Mouse (Mus musculus) cerebellum, adult 2 months (tissue): Measurements from ENCODE around the gene Vps52. TPM values are rescaled to one million over a fixed set of nuclear protein-coding genes. Genes with fewer than 3 reads are reported as not detected.
A peak's percentile ranks its signal among the peaks of the same experiment; 100 is the strongest.

Experiments used
- DNase-seq, 2 experiments: peaks; one replicate each; pipeline ENCODE4 v3.0.0; 2021
- H3K27ac ChIP-seq: fragments of 200-500 bp; 2 replicates; pipeline ENCODE4 v1.5.1; 2012; ENCODE audit warnings: low read length, control low read depth, inconsistent platforms; ENCODE audit not compliant: insufficient read depth
- H3K27me3 ChIP-seq: fragments of 200-500 bp; 2 replicates; pipeline ENCODE4 v1.6.1; 2012; ENCODE audit warnings: inconsistent platforms, mild to moderate bottlenecking, low read length, moderate library complexity; ENCODE audit not compliant: control insufficient read depth, insufficient read depth
- H3K4me1 ChIP-seq: fragments of 200-500 bp; 2 replicates; pipeline ENCODE4 v1.6.1; 2011; ENCODE audit warnings: low read length; ENCODE audit not compliant: control insufficient read depth, insufficient read depth
- H3K4me3 ChIP-seq: fragments of 200-500 bp; replicated peaks from 2 replicates; pipeline ENCODE3; 2011; ENCODE audit warnings: mild to moderate bottlenecking, low read depth, low read length, control low read depth; ENCODE audit not compliant: insufficient read depth
- CTCF ChIP-seq: fragments of 200-500 bp; IDR thresholded peaks from 2 replicates; pipeline ENCODE4 v1.5.1; 2011; ENCODE audit warnings: low read depth, mild to moderate bottlenecking, control low read depth, low read length, moderate library complexity, borderline replicate concordance; ENCODE audit not compliant: insufficient read depth
- POLR2A ChIP-seq: fragments of 200-500 bp; IDR thresholded peaks from 2 replicates; pipeline ENCODE4 v1.6.1; 2011; ENCODE audit warnings: low read length, control low read depth, borderline replicate concordance; ENCODE audit not compliant: insufficient read depth
- WGBS: fragments of 180-500 bp; shearing (Covaris S2); methylation state at CpG from one replicate; pipeline ENCODE4 v1.1.7; 2018; 5-methylcytosine and 5-hydroxymethylcytosine counted together
- polyA plus RNA-seq: library from polyadenylated mRNA; depleted of rRNA; stranded (reverse); fragments of >200 nt; gene quantifications from 2 replicates; pipeline ENCODE4 v1.2.3, GENCODE M21; 2012

The Vps52 gene
- polyA plus RNA-seq, 1 experiment: 73.5 TPM

GRCm38 (mm10) chr17:33925406-33926116 lies 30.1 kb upstream of the Vps52 start:
- DNase-seq: peak in 1 of 2 experiments; percentile 8
- Histone ChIP-seq H3K27ac (no peak overlapping the region), H3K27me3 (no peaks in the 10 kb centered on the region), H3K4me3 (no peak overlapping the region), H3K4me1 (no peaks in the 10 kb centered on the region)
- no peak for TF ChIP-seq CTCF
- 79% methylated on average over 21 of the region's 21 CpGs for WGBS

GRCm38 (mm10) chr17:33926207-33926932 lies 29.2 kb upstream of the Vps52 start:
- TF ChIP-seq CTCF (no peak; the same call in 1 of the 2 replicates), POLR2A (no peak)
- peaks cover 3% of the 10 kb centered on the region; the same call in 1 of the 2 replicates for H3K4me1 ChIP-seq
- no peak overlapping the region for H3K4me3 ChIP-seq
- no peak overlapping the region for H3K27ac ChIP-seq
- DNase-seq: no peak
- no peaks in the 10 kb centered on the region for H3K27me3 ChIP-seq
- 71% methylated on average over 17 of the region's 17 CpGs for WGBS

- H3K4me3 ChIP-seq: peak overlapping the region; percentile 94
- peaks cover 5% of the 10 kb centered on the region; the same call in 1 of the 2 replicates for H3K4me1 ChIP-seq
- no peak overlapping the region for H3K27ac ChIP-seq
- no peaks in the 10 kb centered on the region for H3K27me3 ChIP-seq
- TF ChIP-seq CTCF: no peak
- TF ChIP-seq POLR2A: no peak
- 50% methylated on average over 21 of the region's 21 CpGs for WGBS
- DNase-seq: peak in 1 of 2 experiments; percentile 10
Measured at GRCm38 (mm10) chr17:33928251-33928947, 27.2 kb upstream of the Vps52 start.

- Histone ChIP-seq H3K27ac (peak within 1 kb of the TSS; percentile 99), H3K4me3 (peak within 1 kb of the TSS; percentile 94), H3K27me3 (no peaks in the 10 kb centered on the region), H3K4me1 (peaks cover 5% of the 10 kb centered on the region; the same call in 1 of the 2 replicates)
- TF ChIP-seq CTCF: peak; percentile 19; the same call in 1 of the 2 replicates
- TF ChIP-seq POLR2A: peak; percentile 76; the same call in 1 of the 2 replicates
- DNase-seq: peak; percentile 94 to 97
- under 1% methylated on average over 72 of the region's 80 CpGs for WGBS
Measured at GRCm38 (mm10) chr17:33929371-33930279, 26.0 kb upstream of the Vps52 start, which contains the start of gene Rgl2. Rgl2 (plus strand) TSS chr17:33929543.

- peak overlapping the region; percentile 94 for H3K4me3 ChIP-seq
- peak overlapping the region; percentile 84 for H3K27ac ChIP-seq
- H3K4me1 ChIP-seq: peaks cover 5% of the 10 kb centered on the region; the same call in 1 of the 2 replicates
- DNase-seq: peak; percentile 70 to 73
- no peaks in the 10 kb centered on the region for H3K27me3 ChIP-seq
- TF ChIP-seq POLR2A: no peak
- no peak for TF ChIP-seq CTCF
- WGBS: under 1% methylated on average over 45 of the region's 45 CpGs
Measured at GRCm38 (mm10) chr17:33930280-33931158, 25.1 kb upstream of the Vps52 start.

- TF ChIP-seq CTCF (no peak), POLR2A (no peak)
- no peak overlapping the region for H3K27ac ChIP-seq
- H3K27me3 ChIP-seq: no peaks in the 10 kb centered on the region
- H3K4me3 ChIP-seq: peak overlapping the region; percentile 94
- peaks cover 5% of the 10 kb centered on the region; the same call in 1 of the 2 replicates for H3K4me1 ChIP-seq
- DNase-seq: no peak
- WGBS: 41% methylated on average over 18 of the region's 18 CpGs
Measured at GRCm38 (mm10) chr17:33931159-33931866, 24.3 kb upstream of the Vps52 start.
